Mouse (Mus musculus): ENCODE measurements around the gene Coa4.

Gene Coa4

DNA sequence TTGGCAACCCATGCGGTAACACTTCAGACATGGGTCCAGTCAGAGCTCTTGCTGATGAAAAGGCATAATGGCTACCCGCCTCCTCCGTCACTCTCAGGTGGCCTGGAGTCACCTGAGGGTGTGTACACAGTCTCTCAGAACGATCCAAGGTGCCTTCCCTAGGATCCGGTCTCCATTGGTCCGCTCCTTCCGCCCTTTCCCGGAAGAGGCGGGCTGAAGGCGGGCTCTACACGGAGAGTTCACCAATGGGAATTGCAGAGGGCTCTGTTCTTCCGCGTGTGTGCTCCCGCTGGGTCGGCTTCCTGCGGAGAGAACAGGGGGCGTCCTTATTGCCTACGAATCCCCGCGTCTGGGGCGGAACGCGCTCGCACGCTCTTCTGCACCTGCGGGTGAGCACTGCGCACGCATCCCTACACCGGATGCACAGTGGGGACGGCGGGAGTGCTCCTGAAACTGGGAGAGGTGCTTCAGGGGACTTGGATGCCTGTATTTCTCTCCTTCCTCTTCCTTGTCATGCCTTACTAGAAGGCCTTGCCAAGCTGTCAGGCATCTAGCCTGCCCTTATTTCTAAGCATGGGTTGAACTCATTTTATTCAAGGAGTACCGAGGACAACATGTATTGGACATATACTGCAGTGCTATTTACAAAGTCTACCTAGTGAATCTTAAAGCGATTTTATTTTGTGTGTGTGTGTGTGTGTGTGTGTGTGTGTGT lies at the start of gene Coa4:
Coa4 (plus strand) TSS at position 268 of the 715 bp plus-strand sequence.
- peak; percentile 90 for DNase-seq

GRCm38 (mm10) chr7:100487301-100487700 lies 49.6 kb upstream of the Coa4 start:
- DNase-seq, result no peak

- no peak for DNase-seq
These were observed 48.3 kb upstream of the Coa4 start for GRCm38 (mm10) chr7:100488474-100489048.

- no peak for DNase-seq
These were observed 44.3 kb upstream of the Coa4 start for GRCm38 (mm10) chr7:100492391-100493116.

DNA sequence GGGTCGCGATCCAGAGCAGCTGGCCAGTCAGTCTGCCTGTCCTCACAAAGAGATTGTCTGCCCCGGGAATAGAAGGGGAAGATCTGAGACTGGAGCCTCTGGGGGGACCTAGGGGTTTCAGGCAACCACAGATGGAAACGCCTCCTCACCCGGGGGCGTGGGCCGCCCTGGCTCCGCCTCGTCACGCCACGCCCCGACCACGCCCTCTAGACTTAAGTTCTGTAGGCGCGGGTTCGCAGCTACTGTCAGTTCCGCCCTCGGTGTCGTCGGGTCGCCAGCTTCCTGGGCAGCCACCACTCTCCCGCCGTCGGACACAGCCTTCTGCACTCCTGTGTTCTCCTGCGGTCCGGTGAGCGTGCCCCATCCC lies 43.8 kb upstream of the Coa4 start, which contains the start of gene Ucp2:
Ucp2 (plus strand) TSS at position 221 of the 367 bp plus-strand sequence.
- no peak for DNase-seq

- no peak for DNase-seq
These were observed 43.1 kb upstream of the Coa4 start for GRCm38 (mm10) chr7:100493484-100494414.

GRCm38 (mm10) chr7:100494415-100494831 lies 42.4 kb upstream of the Coa4 start:
- no peak for DNase-seq

DNA sequence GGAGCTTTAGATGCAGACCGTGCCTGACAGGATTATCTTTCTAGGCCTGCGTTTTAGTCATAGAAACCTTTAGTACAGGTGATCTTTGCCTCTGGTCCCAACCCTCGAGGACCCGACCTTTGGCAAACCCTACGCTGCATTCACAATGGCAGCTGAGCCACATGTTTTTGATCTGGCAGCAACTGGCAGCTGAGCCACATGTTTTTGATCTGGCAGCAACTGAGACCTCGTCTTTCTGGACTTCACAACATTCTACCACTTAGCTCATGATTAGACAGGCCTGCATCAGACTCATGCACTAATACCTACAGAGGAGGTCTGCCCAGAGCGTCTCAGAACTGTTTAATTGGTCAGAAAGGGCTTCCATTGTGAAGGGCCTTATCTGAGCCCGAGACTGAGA lies 41.8 kb upstream of the Coa4 start:
- no peak for DNase-seq

DNA sequence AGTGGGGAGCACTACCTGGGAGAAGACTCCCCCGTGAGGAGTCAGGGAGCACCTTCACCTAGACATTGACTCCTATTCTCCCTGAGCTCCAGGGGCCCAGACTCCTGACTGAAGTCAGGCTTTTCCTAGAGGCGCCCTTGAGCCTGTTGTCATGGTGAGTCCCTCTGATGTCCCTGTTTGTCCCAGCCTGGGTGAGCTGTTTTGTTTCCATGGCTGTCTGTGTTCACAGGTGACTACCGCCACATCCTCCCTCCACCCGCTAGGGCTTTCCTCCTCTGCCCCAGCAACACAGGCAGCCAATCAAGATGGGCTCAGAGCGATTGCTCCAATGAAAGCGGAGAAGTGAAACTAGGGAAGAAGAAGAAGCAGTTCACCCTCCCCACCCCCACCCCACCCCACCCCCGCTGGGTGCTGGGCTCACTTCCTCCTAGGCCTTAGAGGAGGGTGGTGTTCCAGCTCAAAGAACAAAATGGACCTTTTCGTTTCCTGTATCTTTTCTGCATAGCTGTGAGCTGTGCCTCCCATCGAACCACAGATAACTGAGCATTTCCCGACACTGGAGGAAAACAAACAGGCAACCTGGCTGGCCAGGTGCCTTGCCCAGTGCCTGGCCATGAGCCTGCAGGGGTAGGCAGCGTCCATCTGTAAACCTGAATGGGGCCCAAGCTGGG lies 41.2 kb upstream of the Coa4 start:
- DNase-seq, result no peak

GRCm38 (mm10) chr7:100496371-100496770 lies 40.5 kb upstream of the Coa4 start:
- DNase-seq, result no peak

- no peak for DNase-seq
These were observed 40.1 kb upstream of the Coa4 start for GRCm38 (mm10) chr7:100496791-100497190.

DNA sequence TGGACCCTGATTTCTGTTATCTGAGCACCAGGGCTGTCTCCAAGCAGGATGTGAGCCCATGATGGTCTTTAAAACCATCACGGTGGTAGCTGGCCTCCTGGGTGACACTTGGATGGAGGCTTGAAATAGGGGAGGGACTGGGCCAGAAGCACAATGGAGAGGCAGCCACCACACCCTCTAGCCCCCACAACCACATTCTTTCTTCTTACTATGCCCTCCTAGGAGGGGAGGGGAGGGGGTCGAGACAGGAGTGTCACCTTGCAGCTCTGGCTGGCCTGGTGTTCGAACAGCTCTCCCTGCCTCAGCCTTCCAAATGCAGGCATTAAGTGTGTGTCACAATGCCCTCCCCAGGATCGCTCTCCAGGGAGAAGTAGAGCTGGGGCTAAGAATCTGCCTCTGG lies 39.5 kb upstream of the Coa4 start:
- DNase-seq, result no peak

DNA sequence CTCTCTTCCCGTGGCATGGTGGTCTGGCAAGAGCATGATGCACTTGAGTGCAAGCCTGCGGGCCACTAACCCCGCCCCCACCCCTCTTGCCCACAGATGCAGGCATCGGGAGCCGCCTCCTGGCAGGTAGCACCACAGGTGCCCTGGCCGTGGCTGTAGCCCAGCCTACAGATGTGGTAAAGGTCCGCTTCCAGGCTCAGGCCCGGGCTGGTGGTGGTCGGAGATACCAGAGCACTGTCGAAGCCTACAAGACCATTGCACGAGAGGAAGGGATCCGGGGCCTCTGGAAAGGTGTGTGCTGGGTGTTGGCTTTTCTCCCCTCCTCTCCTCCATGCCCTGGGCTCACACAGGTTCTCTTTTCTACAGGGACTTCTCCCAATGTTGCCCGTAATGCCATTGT lies 38.9 kb upstream of the Coa4 start:
- DNase-seq, result no peak

- no peak for DNase-seq
These were observed 37.4 kb upstream of the Coa4 start for GRCm38 (mm10) chr7:100499465-100499864.

DNA sequence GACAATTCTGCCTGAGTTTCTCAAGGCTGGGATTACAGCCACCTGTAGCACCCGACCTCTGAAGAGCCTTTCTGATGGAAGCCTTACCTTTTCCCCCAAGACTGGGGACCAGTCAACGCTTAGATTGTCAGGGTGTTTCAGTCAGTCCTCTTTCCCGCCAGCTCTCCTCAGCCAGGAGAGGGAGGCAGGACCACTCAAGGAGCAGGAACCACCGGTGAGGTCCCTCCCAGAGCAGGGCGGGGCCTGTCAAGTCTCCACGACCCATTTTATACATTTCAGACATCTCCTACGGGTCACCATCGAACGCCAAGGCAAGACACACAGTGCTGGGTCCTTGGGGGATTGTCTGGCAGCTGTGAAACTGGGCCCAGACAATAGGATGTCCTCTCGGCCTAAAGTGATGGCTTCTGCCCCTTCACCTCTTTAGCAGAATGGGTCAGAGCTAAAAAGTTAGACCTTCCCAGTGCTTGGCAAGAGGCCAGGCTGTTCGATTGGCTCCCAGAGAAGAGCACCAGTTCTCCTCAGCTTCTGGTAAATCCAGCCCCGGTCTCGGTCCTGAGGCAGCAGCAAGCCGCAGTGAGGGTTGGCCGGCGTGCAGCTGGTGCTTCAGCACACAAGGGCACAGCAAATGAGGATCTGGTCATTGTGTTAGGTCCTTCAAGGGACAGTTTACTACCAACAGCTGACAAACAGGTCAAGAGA lies 36.4 kb upstream of the Coa4 start:
- DNase-seq, result no peak

- DNase-seq, result no peak
These were observed 35.6 kb upstream of the Coa4 start for GRCm38 (mm10) chr7:100501027-100501843.

DNA sequence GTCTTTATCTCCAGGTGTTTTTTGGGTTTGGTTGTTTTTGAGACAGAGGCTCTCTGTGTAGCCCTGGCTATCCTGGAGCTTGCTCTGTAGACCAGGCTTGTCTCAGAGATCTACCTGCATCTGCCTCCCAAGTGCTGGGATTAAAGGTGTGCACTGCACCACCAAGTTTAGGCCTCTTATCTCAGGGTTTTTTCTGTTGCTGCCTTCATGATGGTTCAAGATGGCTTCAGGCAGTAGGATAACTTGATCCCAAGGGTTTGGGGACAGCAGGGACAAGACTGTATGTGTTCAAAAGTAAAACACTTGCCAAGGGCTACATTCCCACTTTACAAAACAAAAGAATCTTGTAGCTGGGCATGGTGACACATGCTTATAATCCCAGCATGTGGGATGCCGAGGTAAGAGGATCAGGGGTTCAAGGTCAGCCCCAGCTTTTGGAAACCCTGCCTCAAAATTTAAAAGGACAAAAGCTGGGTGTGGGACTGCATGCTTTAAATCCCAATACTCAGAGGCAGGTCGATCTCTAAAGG lies 35.0 kb upstream of the Coa4 start:
- DNase-seq, result no peak

DNA sequence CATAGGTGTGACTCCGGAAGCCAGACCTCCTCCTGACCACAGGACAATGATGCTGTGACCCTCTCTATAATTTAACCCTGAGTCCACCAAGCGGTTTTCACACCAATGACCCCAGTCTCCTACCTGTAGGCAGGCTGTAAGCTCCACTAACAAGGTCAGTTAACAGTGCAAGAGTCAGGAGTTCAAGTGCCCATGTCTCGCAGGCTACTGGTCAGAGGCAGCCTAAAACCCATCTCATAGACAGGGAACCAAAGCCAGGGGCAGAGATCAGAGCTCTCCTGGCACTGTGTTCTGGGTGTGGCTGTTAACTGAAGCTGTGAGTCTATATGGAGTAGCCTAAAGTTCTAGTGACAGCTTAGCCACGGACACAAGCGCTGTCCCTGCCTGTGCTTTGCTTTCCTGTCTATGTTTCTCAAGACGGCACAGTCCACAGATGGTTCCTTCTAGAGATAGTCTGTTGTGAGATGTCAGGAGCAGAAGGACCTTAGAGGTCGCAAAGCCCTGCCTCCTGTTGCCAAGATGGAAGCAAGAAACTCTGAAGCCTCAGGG lies 34.4 kb upstream of the Coa4 start:
- no peak for DNase-seq

DNA sequence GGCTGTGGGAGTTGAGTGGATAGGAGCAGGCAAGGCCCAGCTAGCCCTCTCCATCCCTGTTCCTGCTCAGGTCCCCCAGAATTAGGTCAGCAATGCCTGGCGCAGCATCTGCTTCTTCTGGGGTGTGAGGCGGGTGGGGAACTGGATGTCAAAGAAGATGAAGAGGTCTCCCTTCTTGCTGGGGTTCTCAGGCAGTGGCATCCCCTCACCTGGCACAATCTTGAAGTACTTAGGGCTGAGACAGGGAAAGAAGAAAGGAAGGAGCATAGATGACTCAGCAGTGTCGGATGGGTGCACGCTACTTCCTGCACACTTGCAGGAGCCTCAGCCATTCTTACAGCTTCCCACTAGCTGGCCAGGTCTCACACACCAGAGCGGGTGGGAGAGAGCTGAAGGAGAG lies 33.8 kb upstream of the Coa4 start:
- no peak for DNase-seq
